Mouse (Mus musculus) small intestine, adult 2 months (tissue): Measurements from ENCODE around the gene Gm16181.

Experiments
- CTCF ChIP-seq: fragments of 200-500 bp; IDR thresholded peaks from 2 replicates; pipeline ENCODE4 v1.5.1; 2012; ENCODE audit warnings: low read depth, mild to moderate bottlenecking, control low read depth, inconsistent platforms, low read length, moderate library complexity, mixed read lengths; ENCODE audit not compliant: insufficient replicate concordance, insufficient read length; ENCODE audit errors: extremely low read depth
- POLR2A ChIP-seq: fragments of 200-500 bp; IDR thresholded peaks from 2 replicates; pipeline ENCODE4 v1.6.1; 2012; ENCODE audit warnings: low read depth, mild to moderate bottlenecking, control low read depth, inconsistent platforms, low read length, moderate library complexity

- TF ChIP-seq CTCF (no peak), POLR2A (no peak)
Measured at GRCm38 (mm10) chr17:35213071-35213470, 7.6 kb upstream of the Gm16181 start.
